In the genomic region with DNA sequence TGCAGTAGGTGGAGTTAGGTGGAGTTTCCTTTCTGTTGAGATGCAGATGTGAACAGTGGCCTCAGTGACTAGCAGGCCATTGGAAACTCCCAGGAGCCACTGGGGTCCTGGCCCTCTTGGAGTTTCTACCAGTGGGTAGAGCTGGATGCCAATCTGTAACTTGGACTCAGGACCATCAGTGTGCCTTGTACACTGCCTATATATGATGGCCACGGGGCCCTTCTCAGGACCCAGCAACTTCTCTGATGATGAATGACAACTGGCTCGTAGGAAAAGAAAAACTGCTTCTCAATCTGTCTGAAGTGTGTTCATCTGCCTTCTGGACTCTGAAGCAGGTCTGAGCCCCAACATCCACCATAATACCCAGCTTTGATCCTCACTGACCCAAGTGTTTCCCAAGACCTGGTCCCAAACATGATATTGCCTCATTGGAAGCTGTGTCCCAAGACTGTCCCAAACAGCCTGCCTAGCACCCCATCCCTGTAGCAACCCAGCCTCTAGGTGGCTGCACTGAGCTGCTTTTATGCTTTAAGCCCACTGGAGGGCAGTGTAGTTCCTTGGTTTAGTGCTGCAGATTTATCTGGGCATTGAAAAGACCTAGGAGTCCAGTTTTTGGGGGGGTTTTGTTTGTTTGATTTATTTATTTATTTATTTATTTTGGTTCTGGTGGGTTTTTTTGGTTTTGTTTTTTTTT, we compare ENCODE assay signal across 8 mouse cellular contexts. TPM values are rescaled to one million over a fixed set of nuclear protein-coding genes. Genes with fewer than 3 reads are reported as not detected.
A peak's percentile ranks its signal among the peaks of the same experiment; 100 is the strongest.
DNase-seq lines count a peak whose midpoint lies in the region; ATAC-seq lines count a peak whose summit lies in the region.

No protein-coding gene starts in this region.

- ATAC-seq in hindbrain, embryonic 16.5 days = peak; percentile 77

- H3K27me3 ChIP-seq in hindbrain, embryonic 16.5 days (replicated peaks; ENCODE audit: control insufficient read depth, insufficient read depth, low read length) = no peaks in the 10 kb centered on the region

- DNase-seq in WW6 (ENCODE audit: low read depth, low spot score) = peak; percentile 22
- peak; percentile 83 to 84 for DNase-seq in cerebellum, postnatal 14 days
- peak; percentile 56 to 61 for DNase-seq in frontal cortex, postnatal 25 days (ENCODE audit: low spot score in 2 of 2)
- peak; percentile 67 to 72 for DNase-seq in layer of hippocampus, postnatal 36 days
- DNase-seq in lung, postnatal 36 days = peak; percentile 83
- peak; percentile 79 for DNase-seq in retina, postnatal 1 day
- DNase-seq in urinary bladder, postnatal 4 days (ENCODE audit: low spot score in 2 of 2) = peak; percentile 47 to 70

- H3K4me2 ChIP-seq in hindbrain, embryonic 16.5 days (ENCODE audit: low read length) = no peak overlapping the region

- no peaks in the 10 kb centered on the region for H3K9me3 ChIP-seq in hindbrain, embryonic 16.5 days (ENCODE audit: control insufficient read depth, low read length)

- H3K36me3 ChIP-seq in hindbrain, embryonic 16.5 days (ENCODE audit: control insufficient read depth, insufficient read depth, low read length) = peaks cover 12% of the 10 kb centered on the region

- no peak overlapping the region for H3K9ac ChIP-seq in hindbrain, embryonic 16.5 days (ENCODE audit: low read depth, low read length)

- WGBS in hindbrain, embryonic 16.5 days = 73% methylated on average over 2 of the region's 2 CpGs

- H3K4me3 ChIP-seq in hindbrain, embryonic 16.5 days (ENCODE audit: low read length) = no peak overlapping the region

- no peak overlapping the region for H3K27ac ChIP-seq in hindbrain, embryonic 16.5 days (ENCODE audit: low read depth, low read length)

- no peaks in the 10 kb centered on the region for H3K4me1 ChIP-seq in hindbrain, embryonic 16.5 days (ENCODE audit: control insufficient read depth, insufficient read depth, low read depth, low read length)

RNA-seq across cellular contexts. Expression of gene Itm2c, which starts 40.9 kb away (rescaled TPM):
- polyA plus RNA-seq in hindbrain, embryonic 16.5 days (2015; fragmentation: Nextera tagmentation; extraction: Ambion mirVana) = 223 and 225 TPM in 2 replicates
- 100 to 1,000 TPM; 719 to 827 TPM for total RNA-seq in layer of hippocampus, postnatal 36 days (2021)

RNA-seq across cellular contexts. Expression of gene Cab39, which starts 59.9 kb away (rescaled TPM):
- polyA plus RNA-seq in hindbrain, embryonic 16.5 days (2015; fragmentation: Nextera tagmentation; extraction: Ambion mirVana) = 42.3 and 47.9 TPM in 2 replicates
- 100 to 1,000 TPM; 142 to 153 TPM for total RNA-seq in layer of hippocampus, postnatal 36 days (2021)

Comparison
In these comparisons a context has a peak if more than half of its experiments do, and no peak if none do; other contexts are left out.
1. DNase-seq: peak in every context shown above with its lines; median percentile 84 in cerebellum, postnatal 14 days; 83 in lung, postnatal 36 days; 79 in retina, postnatal 1 day; 70 in layer of hippocampus, postnatal 36 days; 58 in frontal cortex, postnatal 25 days; 58 in urinary bladder, postnatal 4 days; 22 in WW6.